Mouse (Mus musculus) heart, adult 18-20 months (tissue): ENCODE results near the gene Dcn. TPM values are rescaled to one million over a fixed set of nuclear protein-coding genes. Genes with fewer than 3 reads are reported as not detected.

Source experiments
- DNase-seq, 2 experiments: peaks; one replicate each; pipeline ENCODE4 v3.0.0; 2021 to 2022; ENCODE audit warnings: mixed read lengths in 1 of 2
- long read RNA-seq, 2 experiments: library from polyadenylated mRNA; stranded (forward); transcript quantifications; one replicate each; pipeline ENCODE4 v2.0.0; 2021
- total RNA-seq, 2 experiments: library from RNA; stranded (reverse); gene quantifications; 2 replicates each; pipeline ENCODE4 v1.2.3; 2021

Gene Dcn
- total RNA-seq, result 100 to 1,000 TPM; 346 to 364 TPM
- long read RNA-seq, experiment 1, transcript Dcn-202 (8 exons, 1,758 nt), result minor isoform, 86 of 338 reads
- long read RNA-seq, experiment 1, transcript Dcn-201 (8 exons, 1,758 nt), result major isoform, 235 of 338 reads
- long read RNA-seq, experiment 1, partial matches to known transcripts, result 11 of 338 reads
- long read RNA-seq, experiment 1, other reads (novel, unspliced or antisense), result 5 of 338 reads
- long read RNA-seq, experiment 2, transcript Dcn-202 (8 exons, 1,758 nt), result minor isoform, 48 of 209 reads
- long read RNA-seq, experiment 2, transcript Dcn-201 (8 exons, 1,758 nt), result major isoform, 153 of 209 reads
- long read RNA-seq, experiment 2, partial matches to known transcripts, result 7 of 209 reads
- long read RNA-seq, experiment 2, other reads (novel, unspliced or antisense), result 1 of 209 reads

DNA sequence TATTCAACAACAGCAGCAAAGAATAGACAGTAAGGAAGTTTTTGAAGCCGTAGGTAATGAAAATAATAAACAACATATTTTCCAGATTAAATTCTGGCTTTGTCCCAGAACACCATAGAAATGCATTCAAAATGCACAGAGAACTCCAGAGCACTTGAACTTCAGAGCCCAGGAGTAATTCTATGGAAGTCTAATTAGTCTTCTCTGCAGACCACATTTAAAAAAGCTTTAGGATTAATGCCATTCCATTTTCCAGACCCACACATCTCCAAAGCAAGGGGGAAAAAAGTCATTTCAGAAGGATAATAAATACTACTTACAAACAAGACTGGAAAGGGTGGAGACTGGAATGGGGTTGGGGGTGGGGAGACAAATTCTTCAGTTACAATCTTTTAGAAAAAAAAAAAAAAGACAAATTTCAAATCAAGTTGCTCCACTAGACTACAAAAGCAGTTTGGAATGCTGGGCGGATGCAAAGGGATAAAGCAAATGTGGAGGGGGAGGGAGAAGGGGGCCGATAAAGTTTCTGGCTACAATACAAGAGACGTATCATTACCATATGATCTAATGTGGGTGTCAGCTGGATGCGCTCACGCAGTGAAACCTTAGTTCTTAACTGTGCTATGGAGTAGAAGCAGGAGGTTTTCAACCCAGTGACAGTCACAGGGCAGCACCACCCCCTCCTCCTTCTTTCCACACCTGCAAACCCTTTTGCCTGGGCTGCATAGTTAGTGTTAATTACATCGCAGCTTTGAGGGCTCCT is at the start of gene Dcn:
Gene Dcn, plus strand, starts transcription at position 606 of the 763 bp plus-strand sequence.
- peak; percentile 68 to 69 for DNase-seq

DNA sequence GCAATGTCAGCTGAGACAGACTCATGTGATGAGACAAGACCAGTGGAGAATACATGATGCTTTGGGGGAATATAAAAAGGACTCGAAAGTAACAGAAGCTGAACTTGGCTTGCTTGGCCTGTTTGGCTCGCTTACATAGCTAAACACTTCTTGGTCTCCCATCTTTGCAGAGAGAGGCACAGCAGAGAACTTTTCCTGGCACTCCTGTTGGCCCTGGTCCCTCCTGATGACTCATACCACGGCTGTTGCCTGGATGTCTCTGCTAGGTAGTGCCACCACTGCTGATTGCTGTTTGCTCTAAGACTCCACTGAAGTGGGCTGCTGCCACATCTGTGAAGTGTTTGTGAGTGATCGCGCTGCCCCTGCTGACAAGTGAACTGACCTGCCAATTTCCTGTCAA is 42.7 kb upstream of the Dcn start:
- peak; percentile 52 to 61 for DNase-seq

GRCm38 (mm10) chr10:97442300-97442699 is 37.1 kb upstream of the Dcn start:
- DNase-seq, result no peak

DNA sequence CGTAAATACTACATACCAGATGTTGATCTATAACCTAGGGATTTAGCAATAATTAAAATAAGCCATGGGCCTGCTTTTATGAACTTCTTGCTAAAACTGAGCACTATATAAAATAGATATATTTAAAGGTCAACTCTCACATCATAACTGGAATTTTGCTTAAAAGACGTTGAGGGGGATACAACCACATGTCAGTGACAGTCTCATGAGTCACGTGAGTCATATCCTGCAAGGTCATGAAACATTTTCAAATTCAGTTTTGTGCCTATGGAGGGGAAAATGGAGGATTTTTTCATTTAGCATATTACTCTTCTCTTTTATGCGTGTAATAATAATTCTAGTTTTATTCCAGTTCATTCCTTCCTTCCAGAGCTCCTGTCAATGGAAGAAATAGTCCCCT is 32.9 kb upstream of the Dcn start:
- DNase-seq, result no peak

GRCm38 (mm10) chr10:97452886-97453285 is 26.5 kb upstream of the Dcn start:
- DNase-seq, result no peak

DNA sequence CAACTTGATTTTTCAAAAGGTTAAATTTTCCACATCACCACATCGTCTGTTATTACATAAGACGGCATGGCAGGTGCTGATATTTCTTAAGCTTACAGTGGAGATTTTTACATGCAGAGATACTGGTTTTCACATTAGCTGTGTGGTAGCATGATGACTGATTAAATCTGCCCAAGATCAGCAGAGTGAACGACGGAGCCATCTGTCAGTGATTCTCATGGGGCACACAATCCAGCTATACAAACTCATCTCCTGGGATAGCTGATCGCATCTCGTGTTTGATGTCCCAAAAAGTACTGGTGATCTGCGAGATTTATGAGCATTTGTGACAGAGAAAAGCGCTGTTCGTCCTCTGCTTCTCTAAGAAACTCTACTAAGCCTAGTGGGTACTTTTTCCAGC is 25.9 kb upstream of the Dcn start:
- no peak for DNase-seq

DNA sequence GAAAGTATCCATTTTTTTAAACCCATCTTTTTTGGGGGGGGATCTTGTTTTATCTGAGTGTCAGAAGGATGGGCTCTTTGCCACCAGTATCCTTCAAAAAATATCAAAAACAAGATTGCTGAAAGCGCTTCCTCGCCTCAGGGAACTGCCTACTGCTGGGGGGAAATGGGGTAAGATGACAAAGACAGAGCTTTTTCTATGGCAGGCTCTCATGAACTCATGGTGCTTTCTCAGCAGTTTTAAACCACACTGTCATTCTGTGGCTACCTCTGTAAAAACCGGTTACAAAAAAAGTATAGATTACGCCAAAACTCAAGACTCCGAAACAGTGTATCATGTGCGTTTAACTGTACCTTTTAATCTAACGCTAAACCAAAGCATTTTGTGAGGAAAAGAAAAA is 22.4 kb upstream of the Dcn start:
- DNase-seq, result no peak

- DNase-seq, result no peak
Observed at GRCm38 (mm10) chr10:97466818-97467217, 12.6 kb upstream of the Dcn start.

GRCm38 (mm10) chr10:97469411-97470140 is 9.8 kb upstream of the Dcn start:
- DNase-seq, result peak; percentile 68 to 77

- DNase-seq, result no peak
Observed at GRCm38 (mm10) chr10:97475460-97475859, 3.9 kb upstream of the Dcn start.

DNA sequence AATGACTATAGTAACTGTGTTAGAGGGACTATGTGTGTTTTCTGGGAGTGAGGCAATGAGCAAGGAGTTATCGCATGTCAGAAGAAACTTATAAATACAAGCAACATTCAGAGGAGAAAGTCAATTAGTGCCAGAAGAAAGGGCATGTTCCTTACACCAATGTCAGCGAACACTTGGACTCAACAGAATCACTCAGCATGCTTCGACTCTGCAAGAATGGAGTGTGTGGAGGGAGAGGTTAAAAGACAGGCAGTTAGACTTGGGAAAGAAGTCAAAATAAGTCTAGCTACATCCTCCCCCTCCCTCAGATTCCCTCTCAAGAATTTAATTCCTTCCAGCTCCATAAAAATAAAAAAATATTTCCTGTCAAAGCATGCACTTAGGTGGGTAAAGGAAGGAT is 1.1 kb upstream of the Dcn start:
- no peak for DNase-seq

DNA sequence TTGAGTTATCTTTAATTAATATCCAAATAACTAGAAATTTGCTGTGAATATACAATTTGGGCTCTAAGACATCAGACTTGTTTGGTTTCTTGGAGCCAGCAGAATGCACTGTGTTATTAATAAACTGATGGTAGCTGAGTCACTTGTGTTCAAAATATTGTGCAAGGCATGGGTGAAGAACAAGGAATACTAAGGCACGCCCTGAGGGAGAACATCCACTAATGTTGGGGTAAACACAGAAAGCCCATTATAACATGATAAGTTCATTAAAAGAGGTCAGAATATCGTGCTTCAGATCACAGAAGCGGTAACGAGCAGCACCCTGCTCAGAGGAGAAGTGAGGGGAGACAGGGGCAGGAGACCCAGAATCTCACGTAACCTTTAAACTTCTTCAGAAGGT is 2.7 kb downstream of the Dcn start:
- peak; percentile 46 to 52 for DNase-seq

GRCm38 (mm10) chr10:97484049-97484448 is 4.6 kb downstream of the Dcn start:
- no peak for DNase-seq

GRCm38 (mm10) chr10:97485151-97485550 is 5.7 kb downstream of the Dcn start:
- DNase-seq, result no peak

- no peak for DNase-seq
Observed at GRCm38 (mm10) chr10:97486085-97486484, 6.7 kb downstream of the Dcn start.

DNA sequence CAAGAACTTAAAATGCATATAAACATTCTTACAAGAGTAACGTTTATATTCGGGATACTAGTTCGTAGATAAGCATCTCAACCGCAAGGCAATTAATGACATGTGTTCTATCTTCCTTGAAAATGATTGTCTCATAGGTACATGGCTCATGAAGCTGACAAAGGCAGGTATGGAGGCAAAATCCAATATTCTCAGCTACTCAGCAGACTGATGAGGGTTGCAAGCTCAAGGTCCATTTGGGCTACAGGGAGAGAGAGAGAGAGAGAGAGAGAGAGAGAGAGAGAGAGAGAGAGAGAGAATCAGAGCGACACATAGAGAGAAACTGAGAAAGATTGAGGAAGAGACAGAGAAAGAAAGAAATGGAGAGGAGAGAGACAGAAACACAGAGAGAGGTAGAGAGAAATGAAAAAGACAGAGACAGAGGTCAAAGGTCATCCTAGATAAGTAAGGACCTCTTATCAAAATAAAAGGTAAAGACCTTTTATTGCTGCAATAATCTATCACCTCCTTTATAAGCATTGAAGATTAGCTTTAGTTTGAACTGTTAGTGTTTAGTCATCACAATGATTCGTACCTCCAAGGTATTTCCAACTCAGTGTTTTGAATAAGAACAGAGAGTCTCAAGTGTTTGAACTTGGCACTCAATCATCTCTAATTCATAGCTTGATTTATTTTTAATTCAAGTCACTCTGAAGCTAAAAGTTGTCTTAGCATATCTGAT is 8.0 kb downstream of the Dcn start:
- DNase-seq, result no peak

DNA sequence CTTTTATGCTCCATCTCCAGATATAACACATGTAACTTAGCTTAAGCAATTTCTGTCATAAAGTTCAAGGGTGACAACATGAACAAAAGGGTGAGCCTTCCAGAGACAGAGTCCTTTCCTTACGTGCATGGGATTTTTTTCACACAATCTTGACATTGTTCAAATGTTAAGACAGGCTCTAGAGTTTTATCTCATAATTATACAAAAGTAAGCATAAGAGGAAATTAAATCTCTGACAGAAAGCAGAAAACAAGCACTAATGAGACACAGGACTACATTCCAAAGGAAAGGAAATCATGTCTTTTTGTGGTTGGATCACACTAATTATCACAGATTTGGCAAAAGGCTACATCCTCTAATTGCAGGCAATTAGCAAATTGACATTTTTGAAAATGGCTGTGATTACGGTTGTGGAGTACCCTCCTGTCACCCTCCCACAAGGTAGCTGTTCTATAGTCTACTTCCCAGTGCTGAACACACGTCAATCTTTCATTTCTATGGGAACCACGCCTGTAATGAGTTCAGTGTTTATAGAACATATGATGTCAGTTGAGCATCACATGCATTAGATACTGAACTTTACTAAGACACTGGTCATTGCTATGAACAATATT is 13.1 kb downstream of the Dcn start:
- no peak for DNase-seq

DNA sequence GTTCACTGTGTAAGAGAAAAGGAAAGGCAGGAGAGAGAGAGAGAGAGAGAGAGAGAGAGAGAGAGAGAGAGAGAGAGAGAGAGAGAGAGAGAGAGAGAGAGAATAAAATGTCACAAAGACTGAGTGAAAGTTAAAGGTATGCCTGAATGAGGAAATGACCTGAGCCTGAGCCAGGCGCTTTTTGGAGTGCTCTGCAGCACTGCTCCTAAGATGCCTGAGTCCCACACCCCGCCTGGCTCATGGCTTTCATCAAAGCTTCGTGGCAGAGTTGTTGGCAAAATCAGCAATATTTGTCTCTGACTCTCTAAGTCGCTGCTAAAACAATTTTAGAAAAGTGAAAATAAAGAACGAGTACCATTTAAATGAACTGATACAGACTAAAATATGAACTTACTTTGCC is 18.2 kb downstream of the Dcn start:
- DNase-seq, result no peak

DNA sequence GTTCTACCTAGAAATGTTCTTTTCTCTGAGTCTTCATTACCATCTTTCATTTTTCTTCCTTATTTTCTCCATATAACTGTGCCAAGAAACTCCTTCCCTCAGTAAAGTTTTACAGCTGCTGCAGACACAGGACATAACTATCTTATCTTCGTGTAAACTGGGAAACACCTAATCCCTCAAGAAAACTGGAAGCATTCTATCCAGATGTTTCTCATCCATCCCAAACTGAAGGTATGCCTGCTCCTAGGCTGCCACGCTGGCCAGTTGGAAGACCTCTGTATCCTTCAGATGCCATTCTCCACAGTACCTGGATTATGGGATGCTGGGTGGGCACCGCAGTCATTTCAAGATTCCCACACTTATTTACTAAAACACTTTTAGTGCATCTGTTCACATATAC is 44.0 kb downstream of the Dcn start:
- no peak for DNase-seq

- no peak for DNase-seq
Observed at GRCm38 (mm10) chr10:97535697-97536096, 56.3 kb downstream of the Dcn start.

DNA sequence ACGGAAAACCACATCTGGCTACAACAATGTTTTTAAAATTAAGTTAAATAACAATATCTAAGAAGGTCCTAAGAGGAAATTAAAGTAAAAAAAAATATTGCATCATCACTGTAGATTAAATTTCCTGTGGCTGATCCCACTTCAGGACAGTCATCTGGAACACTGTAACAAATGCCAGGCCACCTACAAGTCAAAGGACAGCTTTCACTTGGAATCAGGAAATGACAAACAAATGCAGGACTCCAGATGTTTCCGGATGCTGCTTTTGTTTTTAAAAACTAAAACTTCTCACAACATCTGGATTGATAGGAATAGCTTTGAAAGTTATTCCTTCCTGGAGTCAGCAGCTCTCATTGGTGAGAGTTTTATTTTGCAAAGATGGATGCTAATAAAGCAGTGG is 57.5 kb downstream of the Dcn start:
- peak; percentile 35 to 61 for DNase-seq

DNA sequence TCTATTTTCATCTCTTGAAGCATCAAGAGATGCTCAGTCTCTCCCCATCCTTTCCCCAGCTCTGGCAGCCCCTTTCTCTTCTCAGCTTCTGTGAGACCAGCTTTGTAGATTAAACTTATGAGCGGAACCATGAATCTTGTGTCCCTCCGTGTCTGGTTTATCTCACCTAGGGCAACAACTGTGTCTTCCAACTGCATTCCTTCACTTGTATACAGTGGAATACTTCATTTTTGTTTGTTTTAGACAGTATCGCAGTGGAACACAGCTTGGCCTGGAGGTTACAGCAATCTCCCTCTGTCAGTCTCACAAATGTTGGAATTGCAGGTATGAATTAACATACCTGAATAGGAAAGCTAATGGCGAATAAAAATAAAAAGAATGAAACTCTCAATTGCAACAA is 58.8 kb downstream of the Dcn start:
- DNase-seq, result no peak
